Mouse (Mus musculus) cerebellum, postnatal 10 days (tissue): Measurements from ENCODE around the gene Il17rc.

Source experiments
- DNase-seq, 2 experiments: peaks; one replicate each; pipeline ENCODE4 v3.0.0; 2021; ENCODE audit warnings: mixed read lengths in 2 of 2

Il17rc gene

DNA sequence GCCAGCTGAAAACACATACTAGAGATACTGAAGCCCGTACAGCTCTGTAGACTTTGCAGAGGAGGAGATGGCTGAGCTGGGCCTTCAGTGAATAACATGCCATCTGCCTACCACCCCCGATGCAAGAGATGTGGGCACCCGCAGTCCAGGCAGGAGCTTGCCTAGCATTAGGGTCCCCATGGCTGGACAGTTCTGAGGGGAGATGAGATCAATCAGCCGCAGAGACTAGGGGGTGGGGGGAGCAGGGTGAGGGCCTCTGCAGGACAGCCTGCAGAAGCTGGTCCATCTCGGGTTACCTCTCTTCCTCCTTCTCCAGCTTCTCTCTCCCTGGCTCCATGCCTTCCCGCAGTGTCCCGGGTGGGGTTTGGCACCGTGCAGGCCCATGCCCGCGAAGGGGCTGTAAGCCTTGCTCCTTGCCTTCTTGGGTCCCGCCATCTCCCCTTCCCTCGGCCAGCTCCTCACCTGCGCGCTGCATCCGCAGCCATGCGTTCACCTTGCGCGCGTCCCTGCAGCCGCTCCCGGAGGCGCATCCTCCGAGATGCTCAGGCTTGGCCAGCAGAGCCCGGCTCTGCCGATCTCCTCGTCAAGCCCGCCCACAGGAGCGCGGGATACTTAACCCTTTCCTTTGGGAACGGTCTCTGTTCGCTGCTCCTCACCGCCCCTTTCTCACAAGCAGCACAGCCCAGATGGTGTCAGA is 30.3 kb downstream of the Il17rc start, which contains the start of gene Prrt3:
TSS of gene Prrt3 (minus strand) at position 544 of the 697 bp plus-strand sequence.
- peak; percentile 86 to 88 for DNase-seq

DNA sequence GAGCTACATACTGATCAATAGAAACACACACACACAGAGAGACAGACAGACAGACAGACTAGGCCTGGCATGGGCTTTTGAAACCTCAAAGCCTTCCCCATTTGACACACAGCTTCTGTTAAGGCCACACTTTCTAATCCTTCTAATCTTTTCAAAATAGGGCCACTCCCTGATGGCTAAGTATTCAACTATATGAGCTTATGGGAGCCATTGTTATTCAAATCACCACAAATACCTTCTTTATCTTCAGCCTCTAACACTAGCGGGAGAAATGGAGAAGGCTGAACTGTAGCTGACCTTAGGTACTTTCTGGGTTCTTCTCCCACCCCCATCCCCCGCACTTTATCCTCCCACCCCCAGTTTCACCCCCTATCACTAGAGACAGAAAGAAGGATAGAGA is 31.6 kb downstream of the Il17rc start:
- DNase-seq: no peak

- DNase-seq: no peak
Measured at GRCm38 (mm10) chr6:113505689-113506088, 34.5 kb downstream of the Il17rc start.

DNA sequence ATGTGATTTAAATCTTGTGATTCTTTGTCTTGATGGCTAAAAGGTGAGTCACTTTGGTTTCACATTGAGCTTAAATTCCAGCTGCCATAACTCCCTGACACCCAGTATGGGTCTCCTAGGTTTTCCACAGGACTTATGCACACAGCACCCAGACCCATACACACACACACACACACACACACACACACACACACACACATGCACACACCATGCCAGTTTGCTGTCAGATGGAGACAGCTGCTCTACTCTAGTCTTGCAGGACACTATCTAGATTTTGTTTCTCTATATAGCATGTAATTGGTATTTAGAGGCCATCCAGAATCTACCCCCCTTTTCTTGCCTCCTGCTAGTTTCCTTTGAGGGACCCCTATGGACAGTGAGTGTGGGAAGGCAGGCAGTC is 35.9 kb downstream of the Il17rc start:
- no peak for DNase-seq

GRCm38 (mm10) chr6:113508272-113508946 is 37.2 kb downstream of the Il17rc start:
- peak; percentile 67 to 73 for DNase-seq

DNA sequence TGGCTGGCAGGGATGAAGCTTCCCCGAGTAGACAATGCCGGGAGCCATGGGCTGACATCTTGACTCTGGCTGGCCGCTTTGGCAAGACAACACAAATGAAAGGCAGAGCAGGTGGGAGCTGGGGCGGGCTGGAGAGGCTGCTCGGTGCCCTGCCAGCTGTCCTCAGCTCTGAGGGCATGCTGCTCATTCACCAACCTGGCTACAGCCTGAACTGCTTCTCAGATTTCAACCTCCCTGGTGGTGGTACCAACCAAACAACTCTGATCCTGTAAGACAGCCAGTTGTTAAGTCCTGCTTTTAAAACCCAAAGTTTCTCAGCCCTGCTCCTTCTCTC is 37.7 kb downstream of the Il17rc start:
- peak; percentile 88 to 91 for DNase-seq

GRCm38 (mm10) chr6:113513944-113514343 is 42.7 kb downstream of the Il17rc start:
- no peak for DNase-seq

DNA sequence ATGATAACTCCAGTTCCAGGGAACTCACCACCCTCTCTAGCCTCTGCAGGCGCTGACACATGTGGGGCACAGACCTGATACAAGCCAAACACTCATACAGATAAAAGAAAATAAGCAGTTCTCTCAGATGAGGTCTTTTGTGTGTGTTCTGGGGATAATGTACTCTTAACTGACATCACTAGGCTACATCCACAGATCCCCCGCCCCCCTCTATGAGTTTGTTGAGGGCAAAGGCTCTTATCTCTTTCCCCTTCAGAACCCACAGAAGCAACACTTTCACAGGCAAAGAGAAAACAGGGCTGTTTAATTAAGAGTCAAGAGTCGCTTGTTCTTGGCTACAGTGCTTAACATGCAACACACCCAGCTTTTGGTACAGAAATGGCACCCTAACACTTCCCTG is 43.4 kb downstream of the Il17rc start:
- DNase-seq: no peak

- DNase-seq: no peak
Measured at GRCm38 (mm10) chr6:113517434-113518080, 46.3 kb downstream of the Il17rc start.

DNA sequence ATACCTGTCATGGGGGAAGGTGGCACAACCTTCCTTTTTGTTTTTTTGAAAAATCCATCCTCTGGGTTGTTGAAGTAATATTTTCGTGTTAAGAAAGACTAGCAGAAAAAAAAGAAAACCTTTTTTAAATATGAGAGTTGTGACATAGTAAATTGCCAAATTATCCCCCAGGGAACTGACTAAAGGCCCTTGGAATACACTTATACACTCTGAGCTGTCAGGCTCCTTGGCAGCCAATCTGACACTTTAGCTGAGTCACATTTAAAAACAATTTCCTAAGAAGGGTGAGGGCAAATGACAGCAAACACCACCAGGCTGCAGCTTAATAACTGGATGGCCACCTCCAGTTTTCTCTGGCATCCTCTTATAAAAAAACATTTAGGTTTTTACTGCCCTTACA is 51.1 kb downstream of the Il17rc start:
- no peak for DNase-seq

- no peak for DNase-seq
Measured at GRCm38 (mm10) chr6:113523420-113523819, 52.2 kb downstream of the Il17rc start.

- DNase-seq: peak; percentile 98 to 99
Measured at GRCm38 (mm10) chr6:113530932-113531839, 60.0 kb downstream of the Il17rc start, which contains the start of the genes Emc3 and Fancd2. TSS of gene Emc3 (minus strand) at chr6:113531652. TSS of gene Fancd2 (plus strand) at chr6:113531682.

DNA sequence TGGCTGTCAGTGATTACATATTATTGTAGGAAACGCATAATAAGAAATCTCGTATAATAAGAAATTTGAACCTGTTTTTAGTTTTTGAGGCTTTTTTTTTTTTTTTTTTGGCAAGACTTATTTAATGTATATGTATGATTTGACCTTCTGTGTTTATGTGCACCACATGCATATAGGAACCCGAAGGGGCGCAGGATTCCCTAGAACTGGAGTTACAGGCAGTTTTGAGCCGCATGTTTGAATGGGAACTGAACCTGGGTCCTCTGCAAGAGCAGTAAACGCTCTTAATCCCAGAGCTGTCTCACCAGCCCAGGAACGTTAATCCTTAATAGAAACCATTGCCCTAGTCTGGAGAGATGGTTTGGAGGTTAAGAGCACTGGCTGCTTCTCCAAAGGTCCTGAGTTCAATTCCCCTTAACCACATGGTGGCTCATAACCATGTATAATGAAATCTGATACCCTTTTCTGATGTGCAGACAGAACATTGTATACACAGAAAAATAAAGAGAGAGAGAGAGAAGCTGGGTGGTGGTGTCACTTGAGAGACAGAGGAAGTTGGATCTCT is 60.7 kb downstream of the Il17rc start:
- DNase-seq: no peak
